Mouse (Mus musculus): ENCODE data around the gene Cd5l.

GRCm38 (mm10) chr3:87337899-87338298, 19.8 kb upstream of the Cd5l start:
- TF ChIP-seq CTCF (IDR thresholded peaks at IDR 0.05; ENCODE audit: control insufficient read depth, insufficient read depth, insufficient replicate concordance, low read depth, low read length): no peak
- TF ChIP-seq POLR2A (IDR thresholded peaks at IDR 0.05; ENCODE audit: control insufficient read depth, low read depth, low read length): no peak
